Mouse (Mus musculus) midbrain, embryonic 13.5 days (tissue): ENCODE measurements around the gene Slc51a. TPM values are rescaled to one million over a fixed set of nuclear protein-coding genes. Genes with fewer than 3 reads are reported as not detected.

Source experiments
- ATAC-seq: fragments of 200-750 bp; cut with Nextera tagmentation; 2 replicates; pipeline ENCODE4 v1.8.0; 2017; ENCODE audit warnings: mild to moderate bottlenecking, moderate TSS enrichment, moderate library complexity
- H3K27ac ChIP-seq: fragments of 300-500 bp; sonication (generic); 2 replicates; pipeline ENCODE4 v1.5.1; 2015; ENCODE audit warnings: inconsistent platforms, mild to moderate bottlenecking, moderate library complexity
- H3K27me3 ChIP-seq: fragments of 300-500 bp; sonication (generic); 2 replicates; pipeline ENCODE4 v1.6.1; 2015; ENCODE audit warnings: mild to moderate bottlenecking, inconsistent platforms
- H3K36me3 ChIP-seq: fragments of 300-500 bp; sonication (generic); 2 replicates; pipeline ENCODE4 v1.6.1; 2015; ENCODE audit warnings: mild to moderate bottlenecking, inconsistent platforms
- H3K4me1 ChIP-seq: fragments of 300-500 bp; sonication (generic); replicated peaks from 2 replicates; pipeline ENCODE4 v1.6.1; 2015; ENCODE audit warnings: inconsistent platforms
- H3K4me2 ChIP-seq: fragments of 300-500 bp; sonication (generic); replicated peaks from 2 replicates; pipeline ENCODE4 v1.6.1; 2015; ENCODE audit warnings: moderate library complexity, mild to moderate bottlenecking, inconsistent platforms
- H3K4me3 ChIP-seq: fragments of 300-500 bp; sonication (generic); replicated peaks from 2 replicates; pipeline ENCODE4 v1.5.1; 2015; ENCODE audit warnings: mild to moderate bottlenecking, inconsistent platforms
- H3K9ac ChIP-seq: fragments of 300-500 bp; sonication (generic); replicated peaks from 2 replicates; pipeline ENCODE4 v1.6.1; 2015; ENCODE audit warnings: mild to moderate bottlenecking, inconsistent platforms
- H3K9me3 ChIP-seq: fragments of 300-500 bp; sonication (generic); 2 replicates; pipeline ENCODE4 v1.6.1; 2016; ENCODE audit warnings: mild to moderate bottlenecking, inconsistent platforms
- WGBS: fragments of 180-500 bp; shearing (Covaris S2); methylation state at CpG from one replicate; pipeline ENCODE4 v1.1.7; 2015; 5-methylcytosine and 5-hydroxymethylcytosine counted together
- polyA plus RNA-seq: library from polyadenylated mRNA; unstranded; fragments of >200 nt; fragmentation: Nextera tagmentation; extraction: Ambion mirVana; gene quantifications from 2 replicates; pipeline ENCODE4 v1.2.1, GENCODE M21; 2015

Slc51a gene
- polyA plus RNA-seq, 1 experiment from 2014 or later, result 0.27 TPM

GRCm38 (mm10) chr16:32436657-32437056 is 51.0 kb downstream of the Slc51a start:
- H3K4me1 ChIP-seq, result peaks cover 10% of the 10 kb centered on the region
- H3K9me3 ChIP-seq, result no peaks in the 10 kb centered on the region
- no peak overlapping the region for H3K9ac ChIP-seq
- H3K36me3 ChIP-seq, result no peaks in the 10 kb centered on the region; the same call in 1 of the 2 replicates
- no peak overlapping the region for H3K27ac ChIP-seq
- no peak overlapping the region for H3K4me2 ChIP-seq
- H3K27me3 ChIP-seq, result no peaks in the 10 kb centered on the region
- 89% methylated on average over 1 of the region's 1 CpGs for WGBS
- ATAC-seq, result no peak
- H3K4me3 ChIP-seq, result no peak overlapping the region

- Histone ChIP-seq H3K4me1 (peaks cover 18% of the 10 kb centered on the region), H3K36me3 (no peaks in the 10 kb centered on the region), H3K27ac (no peak overlapping the region), H3K9me3 (no peaks in the 10 kb centered on the region), H3K27me3 (no peaks in the 10 kb centered on the region), H3K4me2 (no peak overlapping the region), H3K4me3 (no peak overlapping the region), H3K9ac (no peak overlapping the region)
- ATAC-seq, result no peak
Observed at GRCm38 (mm10) chr16:32434691-32435090, 53.0 kb downstream of the Slc51a start.

- WGBS, result 72% methylated on average over 6 of the region's 6 CpGs
- no peaks in the 10 kb centered on the region for H3K27me3 ChIP-seq
- no peak for ATAC-seq
- H3K4me3 ChIP-seq, result no peak overlapping the region
- H3K4me1 ChIP-seq, result peaks cover 22% of the 10 kb centered on the region
- H3K9ac ChIP-seq, result no peak overlapping the region
- no peak overlapping the region for H3K27ac ChIP-seq
- no peak overlapping the region for H3K4me2 ChIP-seq
- no peaks in the 10 kb centered on the region for H3K36me3 ChIP-seq
- no peaks in the 10 kb centered on the region for H3K9me3 ChIP-seq
Observed at GRCm38 (mm10) chr16:32434066-32434465, 53.6 kb downstream of the Slc51a start.

- H3K4me2 ChIP-seq, result no peak overlapping the region
- no peaks in the 10 kb centered on the region for H3K27me3 ChIP-seq
- WGBS, result 85% methylated on average over 2 of the region's 2 CpGs
- no peaks in the 10 kb centered on the region for H3K9me3 ChIP-seq
- ATAC-seq, result no peak
- H3K27ac ChIP-seq, result no peak overlapping the region
- no peak overlapping the region for H3K9ac ChIP-seq
- H3K4me1 ChIP-seq, result peaks cover 22% of the 10 kb centered on the region
- H3K4me3 ChIP-seq, result no peak overlapping the region
- H3K36me3 ChIP-seq, result no peaks in the 10 kb centered on the region
Observed at GRCm38 (mm10) chr16:32433138-32433537, 54.5 kb downstream of the Slc51a start.

GRCm38 (mm10) chr16:32431926-32432325 is 55.8 kb downstream of the Slc51a start:
- H3K27ac ChIP-seq, result no peak overlapping the region
- 70% methylated on average over 1 of the region's 1 CpGs for WGBS
- no peak overlapping the region for H3K9ac ChIP-seq
- peak overlapping the region; percentile 92 for H3K4me2 ChIP-seq
- H3K4me3 ChIP-seq, result peak overlapping the region; percentile 86
- H3K4me1 ChIP-seq, result peaks cover 22% of the 10 kb centered on the region
- H3K9me3 ChIP-seq, result no peaks in the 10 kb centered on the region
- no peaks in the 10 kb centered on the region for H3K36me3 ChIP-seq
- no peaks in the 10 kb centered on the region for H3K27me3 ChIP-seq
- ATAC-seq, result no peak

- Histone ChIP-seq H3K9ac (peak overlapping the region; percentile 88), H3K9me3 (no peaks in the 10 kb centered on the region), H3K36me3 (no peaks in the 10 kb centered on the region), H3K27me3 (no peaks in the 10 kb centered on the region), H3K4me2 (peak overlapping the region; percentile 92), H3K27ac (peak overlapping the region; percentile 94), H3K4me3 (peak overlapping the region; percentile 86), H3K4me1 (peaks cover 22% of the 10 kb centered on the region)
- 2% methylated on average over 28 of the region's 28 CpGs for WGBS
- no peak for ATAC-seq
Observed at GRCm38 (mm10) chr16:32431047-32431591, 56.6 kb downstream of the Slc51a start.

GRCm38 (mm10) chr16:32430474-32431046 is 57.1 kb downstream of the Slc51a start, which contains the start of gene Pcyt1a:
Pcyt1a (plus strand) TSS chr16:32430921.
- peak within 1 kb of the TSS; percentile 94 for H3K27ac ChIP-seq
- H3K4me3 ChIP-seq, result peak within 1 kb of the TSS; percentile 86
- H3K27me3 ChIP-seq, result no peaks in the 10 kb centered on the region
- H3K36me3 ChIP-seq, result no peaks in the 10 kb centered on the region
- peak within 1 kb of the TSS; percentile 92 for H3K4me2 ChIP-seq
- H3K4me1 ChIP-seq, result peaks cover 22% of the 10 kb centered on the region
- H3K9me3 ChIP-seq, result no peaks in the 10 kb centered on the region
- under 1% methylated on average over 54 of the region's 54 CpGs for WGBS
- peak; percentile 98 for ATAC-seq
- H3K9ac ChIP-seq, result peak within 1 kb of the TSS; percentile 88

GRCm38 (mm10) chr16:32427506-32427905 is 60.2 kb downstream of the Slc51a start:
- H3K4me3 ChIP-seq, result no peak overlapping the region
- H3K9me3 ChIP-seq, result no peaks in the 10 kb centered on the region
- ATAC-seq, result no peak
- WGBS, result 96% methylated on average over 3 of the region's 3 CpGs
- H3K36me3 ChIP-seq, result no peaks in the 10 kb centered on the region
- no peak overlapping the region for H3K4me2 ChIP-seq
- no peak overlapping the region for H3K27ac ChIP-seq
- peaks cover 20% of the 10 kb centered on the region for H3K4me1 ChIP-seq
- H3K27me3 ChIP-seq, result no peaks in the 10 kb centered on the region
- H3K9ac ChIP-seq, result no peak overlapping the region

Other genes starting within 250 kb of the Slc51a start
- 8.3 and 8.4 TPM in 2 replicates for gene Fbxo45, start 240.7 kb downstream of the Slc51a start, polyA plus RNA-seq
- 15.6 and 16.2 TPM in 2 replicates for gene Wdr53, start 240.7 kb downstream of the Slc51a start, polyA plus RNA-seq
- 0.14 and 0.15 TPM in 2 replicates for gene Smco1, start 216.4 kb downstream of the Slc51a start, polyA plus RNA-seq
- gene Rnf168, start 210.4 kb downstream of the Slc51a start, polyA plus RNA-seq, result 26.9 and 29.7 TPM in 2 replicates
- 28.5 and 33.1 TPM in 2 replicates for gene Ubxn7, start 155.6 kb downstream of the Slc51a start, polyA plus RNA-seq
- not detected in 2 replicates for gene Tm4sf19, start 87.4 kb downstream of the Slc51a start, polyA plus RNA-seq
- gene Tctex1d2, start 68.2 kb downstream of the Slc51a start, polyA plus RNA-seq, result 30.1 and 38.8 TPM in 2 replicates
- gene Pcyt1a, start 57.0 kb downstream of the Slc51a start, polyA plus RNA-seq, result 47.8 and 48.0 TPM in 2 replicates
- gene Zdhhc19, start 8.4 kb upstream of the Slc51a start, polyA plus RNA-seq, result not detected in 2 replicates
- gene Tfrc, start 121.0 kb upstream of the Slc51a start, polyA plus RNA-seq, result 35.8 and 45.9 TPM in 2 replicates
- gene Tnk2, start 156.0 kb upstream of the Slc51a start, polyA plus RNA-seq, result 15.6 and 17.7 TPM in 2 replicates
- not detected in 2 replicates for gene Muc4, start 248.0 kb upstream of the Slc51a start, polyA plus RNA-seq